Mouse (Mus musculus) MEL-GATA-1-ER (cell line): Measurements from ENCODE around the gene Sphk1.
A peak's percentile ranks its signal among the peaks of the same experiment; 100 is the strongest.
"Not testable (repeated sequence)": the region's sequence is repeated elsewhere in the genome, so short reads cannot be mapped to it uniquely, and the experiment has no call there.

ENCODE experiments used
- DNase-seq: peaks from one replicate; pipeline ENCODE4 v3.0.0-alpha.2; 2012; ENCODE audit warnings: low read depth; ENCODE audit errors: extremely low read depth

Gene Sphk1

DNA sequence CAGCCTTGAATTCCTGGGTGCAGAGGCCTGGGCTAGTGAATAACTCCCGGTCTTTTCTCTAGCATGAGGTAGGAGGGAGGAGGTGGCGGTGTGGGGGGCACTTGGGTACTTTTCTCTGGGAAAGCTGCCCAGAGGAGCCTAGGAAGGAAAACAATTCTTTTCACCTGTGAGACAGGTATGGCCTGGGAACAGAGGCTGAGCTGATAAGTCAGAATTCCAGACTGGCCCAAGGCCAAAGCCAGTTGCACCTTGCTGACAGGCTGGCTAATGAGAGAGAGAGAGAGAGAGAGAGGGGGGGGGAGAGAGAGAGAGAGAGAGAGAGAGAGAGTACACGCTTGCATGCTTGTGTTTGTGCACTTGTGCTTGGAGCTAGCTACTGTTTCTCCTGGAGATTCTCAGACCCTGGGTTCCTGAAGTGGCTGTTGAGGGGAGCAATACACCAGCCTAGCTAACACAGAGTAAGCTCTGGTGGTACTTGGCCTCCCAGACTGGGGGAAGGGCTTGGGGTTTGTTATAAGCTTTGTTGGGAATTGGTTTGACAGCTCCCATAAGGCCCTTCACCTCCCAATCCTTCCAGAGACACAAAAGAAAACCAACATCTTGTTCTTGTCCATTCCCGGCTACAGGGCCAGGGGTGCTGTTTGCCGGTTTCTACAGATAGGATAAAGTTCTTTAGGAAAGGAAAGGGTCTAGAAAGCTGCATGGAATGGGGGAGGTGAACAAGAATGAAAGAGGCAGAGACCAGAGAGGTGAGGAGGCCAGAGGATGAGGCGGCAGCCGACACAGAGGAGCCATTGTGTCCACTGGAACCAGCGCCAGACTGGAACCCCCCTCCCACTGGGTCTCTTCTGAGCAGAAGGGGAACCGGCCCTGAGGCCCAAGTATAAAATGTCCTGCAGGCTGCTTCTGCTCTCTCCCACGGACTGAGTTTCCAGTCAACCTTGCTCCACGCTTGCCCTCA, at the start of gene Sphk1:
Gene Sphk1 (plus strand): TSS at position 739 of the 961 bp plus-strand sequence.
- DNase-seq, result no peak

- DNase-seq, result no peak
Measured at GRCm38 (mm10) chr11:116480975-116481374, 49.8 kb upstream of the Sphk1 start.

DNA sequence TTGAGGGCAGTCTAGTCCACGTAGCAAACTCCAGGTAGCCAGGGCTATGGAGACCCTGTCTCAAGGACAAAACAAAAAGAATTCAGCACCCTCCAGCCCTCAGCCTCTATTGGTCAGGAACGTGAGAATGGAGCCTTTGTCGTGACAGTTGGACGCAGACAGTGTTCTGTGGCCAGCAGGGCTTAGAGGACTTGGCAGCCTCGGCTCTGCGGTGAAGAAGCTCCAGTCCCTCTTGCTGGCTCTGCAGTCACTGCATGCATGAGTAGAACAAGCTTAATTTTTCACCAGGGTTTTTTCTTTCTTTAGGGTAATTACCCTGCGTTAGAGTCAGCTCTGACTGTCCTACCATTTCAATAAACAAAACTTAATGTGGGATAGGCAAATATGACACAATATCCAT, 48.9 kb upstream of the Sphk1 start:
- DNase-seq, result no peak

GRCm38 (mm10) chr11:116484261-116484660, 46.5 kb upstream of the Sphk1 start:
- DNase-seq, result no peak

DNA sequence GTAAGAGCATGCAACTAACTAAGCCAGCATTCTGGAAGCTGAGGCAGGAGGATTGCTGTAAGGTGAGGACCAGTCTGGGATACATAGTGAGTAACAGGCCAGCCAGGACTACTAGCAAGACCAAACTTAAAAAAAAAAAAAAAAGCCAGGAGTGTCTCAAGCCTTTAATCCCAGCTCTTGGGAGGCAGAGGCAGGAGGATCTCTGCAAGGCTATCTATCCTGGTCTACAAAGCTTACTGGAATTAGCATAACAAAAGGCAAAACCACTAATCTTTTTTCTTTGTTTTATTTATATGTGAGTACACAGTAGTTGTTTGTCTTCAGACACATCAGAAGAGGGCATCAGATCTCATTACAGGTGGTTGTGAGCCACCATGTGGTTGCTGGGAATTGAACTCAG, 42.5 kb upstream of the Sphk1 start:
- no peak for DNase-seq

GRCm38 (mm10) chr11:116488693-116489375, 41.9 kb upstream of the Sphk1 start:
- no peak for DNase-seq

DNA sequence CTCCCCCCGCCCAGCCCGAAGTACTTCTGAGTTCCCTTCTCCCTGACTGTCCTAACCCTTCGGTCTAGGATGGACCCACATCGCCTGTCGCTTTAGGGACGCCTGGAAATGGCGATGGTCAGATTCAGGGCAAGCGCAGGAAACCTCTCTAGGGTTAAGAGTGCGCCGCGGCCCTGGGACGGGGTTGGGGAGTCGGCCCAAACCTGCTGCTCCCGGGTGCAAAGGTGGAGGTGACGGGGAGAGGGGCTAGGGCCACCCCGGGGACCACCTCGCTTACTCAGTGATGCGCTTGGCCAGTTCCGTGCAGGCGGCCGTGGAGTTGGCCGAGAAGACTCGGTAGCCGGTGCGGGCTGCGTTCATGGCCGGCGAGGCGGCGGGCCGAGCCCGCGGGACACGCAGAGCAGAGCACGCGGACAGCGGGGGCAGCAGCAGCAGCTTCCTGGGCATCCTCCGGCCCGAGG, 40.9 kb upstream of the Sphk1 start:
- no peak for DNase-seq

DNA sequence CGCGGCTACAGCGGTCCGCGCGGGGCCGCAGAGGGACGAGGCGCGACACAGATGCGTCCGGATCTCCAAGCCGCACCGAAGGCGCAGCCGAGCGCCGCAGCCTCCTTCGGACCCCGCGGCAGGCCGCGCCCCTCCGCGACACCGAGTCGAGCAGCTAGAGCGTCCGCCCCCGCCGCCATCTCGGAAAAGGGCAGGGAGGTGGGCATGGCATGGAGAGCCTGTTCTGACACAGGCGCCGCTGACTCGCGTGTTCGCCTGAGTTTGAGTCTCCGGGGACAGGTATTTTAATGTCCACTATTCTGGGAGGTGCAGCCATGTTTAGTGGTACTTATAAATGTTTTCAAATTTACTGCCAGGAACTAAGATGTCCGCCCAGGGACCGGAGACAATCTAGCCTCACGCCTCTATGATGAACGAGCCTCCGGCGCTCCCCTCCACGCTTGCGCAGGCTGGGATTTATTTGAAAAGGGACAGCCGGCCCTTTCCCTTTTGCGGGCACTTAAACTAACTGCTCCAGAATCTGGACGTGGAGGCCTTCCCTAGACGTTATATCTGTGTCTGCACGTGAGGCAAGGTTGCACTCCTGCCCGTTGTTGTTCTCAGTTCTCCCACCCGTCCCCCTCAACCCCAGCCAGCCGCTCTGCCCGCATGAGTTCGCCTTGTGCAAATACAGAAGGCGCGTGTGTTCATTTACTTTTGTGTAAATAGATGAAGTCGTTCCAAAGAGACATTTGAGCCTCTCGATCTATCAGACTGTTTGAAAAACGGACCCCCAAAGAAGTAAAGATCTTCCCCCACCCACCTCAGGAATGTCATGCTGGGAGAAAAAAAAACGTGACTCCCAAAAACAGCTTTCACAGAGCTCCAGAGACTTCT, 40.3 kb upstream of the Sphk1 start:
- peak; percentile 86 for DNase-seq

- no peak for DNase-seq
Measured at GRCm38 (mm10) chr11:116491338-116491737, 39.4 kb upstream of the Sphk1 start.

DNA sequence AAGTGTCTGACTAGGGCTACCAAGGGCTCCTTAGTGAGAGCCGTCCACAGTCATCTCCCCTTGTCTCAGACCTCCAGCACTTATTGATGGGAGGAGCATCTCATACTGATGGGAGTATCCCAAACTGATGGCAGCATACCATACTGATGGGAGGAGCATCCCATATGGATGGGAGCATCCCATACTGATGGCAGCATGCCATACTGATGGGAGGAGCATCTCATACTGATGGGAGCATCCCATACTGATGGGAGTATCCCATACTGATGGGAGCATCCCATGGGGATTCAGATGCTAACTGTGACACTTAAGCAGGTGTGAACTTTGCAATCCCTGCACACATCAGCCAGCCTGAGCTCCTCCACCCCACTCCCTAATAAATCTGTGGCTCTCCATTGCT, 38.2 kb upstream of the Sphk1 start:
- DNase-seq, result not testable (repeated sequence)

DNA sequence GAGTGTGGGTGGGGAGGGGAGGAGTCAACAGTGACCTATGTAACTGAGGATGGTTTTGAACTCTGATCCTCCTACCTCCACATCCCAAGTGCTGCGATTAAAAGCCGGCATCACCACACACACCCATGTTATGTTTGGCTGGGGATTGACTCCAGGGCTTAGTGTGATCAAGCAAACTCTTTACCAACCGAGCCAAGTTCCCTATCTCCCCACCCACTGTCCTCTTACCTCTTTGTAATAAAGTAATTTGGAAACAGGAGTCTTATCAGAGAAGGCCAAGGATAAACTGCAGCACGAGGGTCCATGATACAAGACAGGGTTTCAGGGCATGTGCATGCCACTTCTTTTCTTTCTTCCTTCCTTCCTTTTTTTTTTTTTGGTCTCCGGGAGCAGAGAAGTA, 37.5 kb upstream of the Sphk1 start:
- DNase-seq, result no peak

GRCm38 (mm10) chr11:116493795-116494252, 36.9 kb upstream of the Sphk1 start, which contains the start of gene Prpsap1:
TSS of gene Prpsap1 (minus strand) at chr11:116494202.
- peak; percentile 71 for DNase-seq

GRCm38 (mm10) chr11:116494474-116495174, 36.1 kb upstream of the Sphk1 start:
- no peak for DNase-seq

DNA sequence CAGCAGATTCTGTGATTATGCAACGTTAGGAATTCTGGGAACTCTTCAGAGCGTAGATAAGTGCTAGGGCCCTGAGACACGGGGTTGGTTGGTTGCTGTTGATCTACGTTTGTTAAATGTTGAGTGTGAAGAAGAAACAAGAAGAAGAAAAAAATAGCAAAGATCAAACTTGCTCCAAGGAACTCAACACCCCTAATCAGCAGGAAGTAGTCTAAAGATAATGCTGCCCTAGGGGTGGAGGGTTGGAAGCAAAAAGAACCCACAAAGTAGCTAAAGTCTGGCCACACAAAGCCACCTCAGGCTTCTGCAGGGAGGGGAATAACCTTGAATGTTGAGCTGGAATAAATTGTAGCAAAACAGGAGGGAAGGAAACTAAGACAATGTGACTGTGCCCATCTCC, 33.4 kb upstream of the Sphk1 start:
- peak; percentile 58 for DNase-seq

GRCm38 (mm10) chr11:116498596-116498995, 32.1 kb upstream of the Sphk1 start:
- no peak for DNase-seq

DNA sequence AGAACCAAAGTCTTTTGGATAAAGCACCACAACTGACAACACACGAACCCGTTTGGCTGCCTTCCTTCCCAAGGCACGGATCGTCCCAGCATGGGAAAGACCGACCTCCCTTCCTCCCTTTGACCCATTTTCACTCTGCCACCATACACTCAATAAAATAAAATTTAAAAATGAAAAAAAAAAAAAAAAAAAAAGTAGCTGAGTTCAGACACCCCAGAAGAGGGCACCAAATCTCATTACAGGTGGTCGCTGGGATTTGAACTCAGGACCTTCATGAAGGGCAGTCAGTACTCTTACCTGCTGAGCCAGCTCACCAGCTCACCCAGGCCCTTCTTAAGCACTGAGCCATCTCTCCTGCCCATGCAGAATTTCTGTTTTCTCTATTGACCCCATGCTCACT, 31.7 kb upstream of the Sphk1 start:
- DNase-seq, result no peak

DNA sequence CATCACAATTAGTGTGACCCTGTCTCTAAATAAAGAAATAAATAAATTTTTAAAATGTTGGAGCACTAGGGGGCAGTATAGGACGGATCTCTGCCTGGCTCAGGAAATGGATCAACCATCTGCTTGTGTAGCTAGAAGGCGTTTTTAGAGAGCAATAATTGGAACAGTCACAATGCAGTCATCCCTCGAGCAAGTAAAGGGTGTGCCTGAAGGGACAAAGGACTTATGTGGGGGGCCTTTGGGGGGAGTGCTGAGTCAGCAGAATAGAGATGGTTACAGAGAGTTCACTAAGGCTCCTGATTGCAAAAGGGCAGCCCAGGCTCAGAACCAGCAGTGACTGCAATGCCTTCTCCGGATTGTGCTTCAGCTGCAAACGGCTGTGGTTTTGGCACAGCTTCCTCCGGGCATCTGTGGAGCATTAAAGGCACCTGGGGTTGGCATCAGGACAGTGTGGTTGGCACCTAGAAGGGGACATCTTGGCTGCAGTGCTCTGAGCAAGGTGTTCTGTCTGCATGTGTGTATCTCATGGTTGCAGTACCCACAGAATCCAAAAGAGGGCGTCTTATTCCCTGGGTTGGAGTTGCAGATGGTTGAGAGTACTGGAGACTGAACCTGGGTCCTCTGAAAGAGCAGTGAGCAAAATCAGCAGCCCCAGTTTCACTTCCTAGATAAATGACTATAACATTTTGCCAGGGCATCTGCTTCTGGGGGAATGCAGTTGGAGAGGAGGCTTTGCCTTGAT, 29.5 kb upstream of the Sphk1 start:
- peak; percentile 66 for DNase-seq

DNA sequence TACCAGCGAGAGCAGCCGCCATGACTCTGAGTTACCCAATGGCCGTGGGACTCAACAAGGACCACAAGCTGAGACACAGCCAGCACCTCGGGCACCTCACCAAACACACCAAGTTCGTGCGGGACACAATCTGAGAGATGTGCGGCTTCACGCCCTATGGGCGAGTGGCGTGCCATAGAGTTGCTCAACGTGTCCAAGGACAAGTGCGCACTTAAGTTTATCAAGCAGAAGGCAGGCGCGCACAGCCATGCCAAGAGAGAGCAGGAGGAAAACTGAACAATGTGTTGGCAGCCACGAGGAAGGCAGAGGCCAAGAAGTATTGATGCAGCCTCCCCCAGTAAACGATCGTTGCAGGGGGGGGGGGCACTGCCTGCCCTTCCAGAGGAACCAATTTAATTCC, 26.2 kb upstream of the Sphk1 start:
- DNase-seq, result no peak

GRCm38 (mm10) chr11:116505573-116505972, 25.2 kb upstream of the Sphk1 start:
- no peak for DNase-seq
